Mouse (Mus musculus) yolk sac, embryonic 10.5 days (tissue): ENCODE measurements at regions not wholly inside any gene's neighbourhood (a gene's known extent, or its start where the extent isn't known, plus 50 kb on each side); places are given as distances from the start of the nearest gene placed in this dataset.

Source experiments
- DNase-seq: peaks from one replicate; pipeline ENCODE4 v3.0.0-alpha.2; 2017; ENCODE audit warnings: low spot score

GRCm38 (mm10) chr13:28697796-28698678 lies 255.5 kb downstream of the Sox4 start:
- no peak for DNase-seq

GRCm38 (mm10) chr13:28693078-28693477 lies 260.4 kb downstream of the Sox4 start:
- no peak for DNase-seq

GRCm38 (mm10) chr13:28692587-28692986 lies 260.9 kb downstream of the Sox4 start:
- DNase-seq: no peak

- no peak for DNase-seq
Observed at GRCm38 (mm10) chr13:28690511-28691160, 262.9 kb downstream of the Sox4 start.

GRCm38 (mm10) chr13:28687838-28688237 lies 265.7 kb downstream of the Sox4 start:
- DNase-seq: no peak

GRCm38 (mm10) chr13:28684311-28684710 lies 269.2 kb downstream of the Sox4 start:
- DNase-seq: no peak

GRCm38 (mm10) chr13:28680266-28680665 lies 273.2 kb downstream of the Sox4 start:
- no peak for DNase-seq

- no peak for DNase-seq
Observed at GRCm38 (mm10) chr13:28673622-28674021, 279.9 kb downstream of the Sox4 start.

- DNase-seq: no peak
Observed at GRCm38 (mm10) chr13:28671543-28671942, 282.0 kb downstream of the Sox4 start.

GRCm38 (mm10) chr13:28669832-28670585 lies 283.5 kb downstream of the Sox4 start:
- no peak for DNase-seq

GRCm38 (mm10) chr13:28666832-28667231 lies 286.7 kb downstream of the Sox4 start:
- DNase-seq: peak; percentile 70

GRCm38 (mm10) chr13:28665150-28665549 lies 288.4 kb downstream of the Sox4 start:
- no peak for DNase-seq

- DNase-seq: no peak
Observed at GRCm38 (mm10) chr13:28664698-28665097, 288.8 kb downstream of the Sox4 start.

- no peak for DNase-seq
Observed at GRCm38 (mm10) chr13:28663950-28664681, 289.4 kb downstream of the Sox4 start.

- no peak for DNase-seq
Observed at GRCm38 (mm10) chr13:28663459-28663858, 290.1 kb downstream of the Sox4 start.

- DNase-seq: peak; percentile 73
Observed at GRCm38 (mm10) chr13:28662316-28662752, 291.2 kb downstream of the Sox4 start.

GRCm38 (mm10) chr13:28660151-28660550 lies 293.4 kb downstream of the Sox4 start:
- no peak for DNase-seq

GRCm38 (mm10) chr13:28658652-28659051 lies 294.9 kb downstream of the Sox4 start:
- DNase-seq: no peak

GRCm38 (mm10) chr13:28654883-28655282 lies 298.6 kb downstream of the Sox4 start:
- peak; percentile 75 for DNase-seq

GRCm38 (mm10) chr13:28653362-28653761 lies 300.2 kb downstream of the Sox4 start:
- DNase-seq: no peak

- DNase-seq: no peak
Observed at GRCm38 (mm10) chr13:28651810-28652209, 301.7 kb downstream of the Sox4 start.

GRCm38 (mm10) chr13:28645881-28646280 lies 307.6 kb downstream of the Sox4 start:
- no peak for DNase-seq
